Mouse (Mus musculus) CD8-positive naive resting alpha-beta T cell, adult 57 days (primary cell): Measurements from ENCODE around the gene Rilp. TPM values are rescaled to one million over a fixed set of nuclear protein-coding genes. Genes with fewer than 3 reads are reported as not detected.

ENCODE experiments used
- total RNA-seq: library from RNA; stranded (reverse); gene quantifications from one replicate; pipeline ENCODE4 v1.2.4, GENCODE M21; 2023

The Rilp gene
- 0.58 TPM for total RNA-seq

GRCm38 (mm10) chr11:75509741-75510626 is at the start of gene Rilp:
Rilp (plus strand) TSS chr11:75510094.

GRCm38 (mm10) chr11:75460844-75461742 is 48.8 kb upstream of the Rilp start, which contains the start of gene Tlcd2:
Tlcd2 (plus strand) TSS chr11:75461715.

GRCm38 (mm10) chr11:75486601-75487285 is 23.2 kb upstream of the Rilp start, which contains the start of gene Prpf8:
Prpf8 (plus strand) TSS chr11:75486816.

GRCm38 (mm10) chr11:75513336-75513735 is 3.4 kb downstream of the Rilp start, which contains the start of gene Scarf1:
Scarf1 (plus strand) TSS chr11:75513540.

GRCm38 (mm10) chr11:75531469-75532242 is 21.8 kb downstream of the Rilp start, which contains the start of gene Slc43a2:
Slc43a2 (plus strand) TSS chr11:75531694.

Other genes starting within 250 kb of the Rilp start
- gene Rpa1, start 161.8 kb upstream of the Rilp start, total RNA-seq: 147 TPM
- gene Smyd4, start 161.7 kb upstream of the Rilp start, total RNA-seq: 16.1 TPM
- gene Serpinf1, start 87.4 kb upstream of the Rilp start, total RNA-seq: 0.55 TPM
- gene Serpinf2, start 70.5 kb upstream of the Rilp start, total RNA-seq: 0.46 TPM
- gene Wdr81, start 55.4 kb upstream of the Rilp start, total RNA-seq: 25.1 TPM
- gene Tlcd2, start 48.4 kb upstream of the Rilp start, total RNA-seq: 1.0 TPM
- 197 TPM for gene Prpf8, start 23.3 kb upstream of the Rilp start, total RNA-seq
- gene Scarf1, start 3.4 kb downstream of the Rilp start, total RNA-seq: not detected
- 98.9 TPM for gene Slc43a2, start 21.6 kb downstream of the Rilp start, total RNA-seq
- 170 TPM for gene Pitpna, start 78.0 kb downstream of the Rilp start, total RNA-seq
- 98.2 TPM for gene Inpp5k, start 120.9 kb downstream of the Rilp start, total RNA-seq
- 29.1 TPM for gene Myo1c, start 140.4 kb downstream of the Rilp start, total RNA-seq
- gene Crk, start 169.2 kb downstream of the Rilp start, total RNA-seq: 54.4 TPM
- 159 TPM for gene Ywhae, start 222.8 kb downstream of the Rilp start, total RNA-seq